Mouse (Mus musculus) thymus, adult 2 months (tissue): ENCODE measurements around the gene Plcb1.

Experiments
- CTCF ChIP-seq: fragments of 200-500 bp; IDR thresholded peaks from 2 replicates; pipeline ENCODE4 v1.5.1; 2012; ENCODE audit warnings: mild to moderate bottlenecking, control low read depth, low read length, moderate library complexity, borderline replicate concordance; ENCODE audit not compliant: control insufficient read depth, poor library complexity, insufficient read depth; ENCODE audit errors: extremely low read depth
- POLR2A ChIP-seq: fragments of 200-500 bp; IDR thresholded peaks from 2 replicates; pipeline ENCODE4 v1.6.1; 2012; ENCODE audit warnings: mild to moderate bottlenecking, low read length, control low read depth, moderate library complexity; ENCODE audit not compliant: control insufficient read depth, poor library complexity, insufficient read depth; ENCODE audit errors: extremely low read depth

- TF ChIP-seq POLR2A = no peak
- no peak for TF ChIP-seq CTCF
Observed at GRCm38 (mm10) chr2:135497251-135497650, 711.4 kb downstream of the Plcb1 start.
